Mouse (Mus musculus): ENCODE measurements around the gene Ccdc60. TPM values are rescaled to one million over a fixed set of nuclear protein-coding genes. Genes with fewer than 3 reads are reported as not detected.

The Ccdc60 gene
- 0.33 and 0.38 TPM in 2 replicates for polyA plus RNA-seq (2012; rRNA removed)

DNA sequence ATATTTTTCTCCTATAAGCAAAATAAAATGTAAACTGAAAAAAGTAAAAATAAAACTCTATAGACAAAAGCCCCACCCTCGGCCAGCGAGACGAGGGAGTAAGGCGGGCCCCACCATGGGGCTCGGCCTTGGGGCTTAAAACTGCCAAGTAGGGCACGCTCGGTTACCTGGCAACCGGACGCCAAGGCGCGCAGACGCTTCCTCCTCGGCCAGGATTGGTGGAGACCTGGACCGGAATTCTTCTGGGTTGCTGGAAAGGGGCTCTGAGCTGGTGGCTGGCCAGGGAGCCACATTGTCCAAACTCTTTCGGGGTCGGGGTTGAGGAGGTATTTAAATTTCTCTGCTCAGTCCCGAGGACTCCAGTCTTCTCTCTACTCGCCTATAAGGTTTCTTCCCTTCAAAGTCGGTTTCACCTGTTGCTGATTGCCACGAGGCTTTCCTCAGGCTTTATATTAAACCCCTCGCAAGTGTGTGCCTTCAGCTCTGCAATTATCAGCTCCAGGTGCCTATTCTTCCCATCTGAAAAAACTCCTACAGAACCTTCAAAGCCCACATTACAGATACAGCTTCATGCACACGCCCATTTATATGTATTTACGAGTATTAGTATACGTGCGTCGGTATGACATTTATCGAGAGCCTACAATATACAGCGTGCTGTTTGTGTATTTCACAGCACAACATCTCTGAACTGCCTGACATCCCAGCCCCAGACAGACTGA, at the start of gene Ccdc60:
TSS of gene Ccdc60 (minus strand) at position 137 of the 722 bp plus-strand sequence.
- H3K27me3 ChIP-seq (ENCODE audit: control insufficient read depth, insufficient read depth, low read length): no peaks in the 10 kb centered on the region; the same call in 1 of the 2 replicates
- no peak for TF ChIP-seq POLR2A (IDR thresholded peaks at IDR 0.05; ENCODE audit: borderline replicate concordance, insufficient read depth, low read length)
- no peak for TF ChIP-seq CTCF (IDR thresholded peaks at IDR 0.05; ENCODE audit: borderline replicate concordance, insufficient read depth, low read depth, low read length)
- H3K27ac ChIP-seq (ENCODE audit: insufficient read depth, low read length): no peak within 1 kb of the TSS
- H3K4me1 ChIP-seq (ENCODE audit: control insufficient read depth, insufficient read depth, low read length): peaks cover 2% of the 10 kb centered on the region; the same call in 1 of the 2 replicates
- H3K4me3 ChIP-seq (replicated peaks; ENCODE audit: insufficient read depth, low read depth, low read length): no peak within 1 kb of the TSS
- WGBS: 15% methylated on average over 28 of the region's 28 CpGs
- no peak for DNase-seq

- Histone ChIP-seq H3K4me3 (replicated peaks; ENCODE audit: insufficient read depth, low read depth, low read length) (no peak overlapping the region), H3K27me3 (ENCODE audit: control insufficient read depth, insufficient read depth, low read length) (no peaks in the 10 kb centered on the region), H3K4me1 (ENCODE audit: control insufficient read depth, insufficient read depth, low read length) (no peaks in the 10 kb centered on the region), H3K27ac (ENCODE audit: insufficient read depth, low read length) (no peak overlapping the region)
- TF ChIP-seq POLR2A (IDR thresholded peaks at IDR 0.05; ENCODE audit: borderline replicate concordance, insufficient read depth, low read length): no peak
- TF ChIP-seq CTCF (IDR thresholded peaks at IDR 0.05; ENCODE audit: borderline replicate concordance, insufficient read depth, low read depth, low read length): no peak
- DNase-seq: peak in 1 of 2 experiments; percentile 3
Observed at GRCm38 (mm10) chr5:116336191-116336590, 47.4 kb upstream of the Ccdc60 start.

DNA sequence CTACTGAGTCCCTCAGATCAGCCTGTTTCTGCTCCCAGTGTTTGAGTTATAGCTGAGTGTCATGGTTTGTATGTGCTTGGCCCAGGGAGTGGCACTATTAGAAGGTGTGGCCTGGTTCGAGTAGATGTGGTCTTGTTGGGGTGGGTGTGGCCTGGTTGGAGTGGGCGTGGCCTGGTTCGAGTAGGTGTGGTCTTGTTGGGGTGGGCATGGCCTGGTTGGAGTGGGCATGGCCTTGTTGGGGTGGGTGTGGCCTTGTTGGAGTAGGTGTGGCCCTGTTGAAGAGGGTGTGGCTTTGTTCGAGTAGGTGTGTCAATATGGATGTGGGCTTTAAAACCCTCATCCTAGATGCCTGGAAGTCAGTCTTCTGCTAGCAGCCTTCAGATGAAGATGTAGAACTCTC, 40.1 kb upstream of the Ccdc60 start:
- TF ChIP-seq POLR2A (IDR thresholded peaks at IDR 0.05; ENCODE audit: borderline replicate concordance, insufficient read depth, low read length): no peak
- TF ChIP-seq CTCF (IDR thresholded peaks at IDR 0.05; ENCODE audit: borderline replicate concordance, insufficient read depth, low read depth, low read length): no peak
- no peaks in the 10 kb centered on the region for H3K4me1 ChIP-seq (ENCODE audit: control insufficient read depth, insufficient read depth, low read length)
- no peaks in the 10 kb centered on the region; the same call in 1 of the 2 replicates for H3K27me3 ChIP-seq (ENCODE audit: control insufficient read depth, insufficient read depth, low read length)
- H3K4me3 ChIP-seq (replicated peaks; ENCODE audit: insufficient read depth, low read depth, low read length): no peak overlapping the region
- 93% methylated on average over 4 of the region's 4 CpGs for WGBS
- DNase-seq: no peak
- no peak overlapping the region for H3K27ac ChIP-seq (ENCODE audit: insufficient read depth, low read length)

GRCm38 (mm10) chr5:116323401-116323800, 34.6 kb upstream of the Ccdc60 start:
- 46% methylated on average over 5 of the region's 5 CpGs for WGBS
- H3K4me3 ChIP-seq (replicated peaks; ENCODE audit: insufficient read depth, low read depth, low read length): no peak overlapping the region
- no peaks in the 10 kb centered on the region; the same call in 1 of the 2 replicates for H3K27me3 ChIP-seq (ENCODE audit: control insufficient read depth, insufficient read depth, low read length)
- no peak for DNase-seq
- no peaks in the 10 kb centered on the region for H3K4me1 ChIP-seq (ENCODE audit: control insufficient read depth, insufficient read depth, low read length)
- no peak for TF ChIP-seq CTCF (IDR thresholded peaks at IDR 0.05; ENCODE audit: borderline replicate concordance, insufficient read depth, low read depth, low read length)
- H3K27ac ChIP-seq (ENCODE audit: insufficient read depth, low read length): no peak overlapping the region

- Histone ChIP-seq H3K27me3 (ENCODE audit: control insufficient read depth, insufficient read depth, low read length) (no peaks in the 10 kb centered on the region; the same call in 1 of the 2 replicates), H3K4me1 (ENCODE audit: control insufficient read depth, insufficient read depth, low read length) (no peaks in the 10 kb centered on the region), H3K4me3 (replicated peaks; ENCODE audit: insufficient read depth, low read depth, low read length) (no peak overlapping the region), H3K27ac (ENCODE audit: insufficient read depth, low read length) (no peak overlapping the region)
- DNase-seq: no peak
- WGBS: 6% methylated on average over 15 of the region's 15 CpGs
- TF ChIP-seq CTCF (IDR thresholded peaks at IDR 0.05; ENCODE audit: borderline replicate concordance, insufficient read depth, low read depth, low read length) (no peak), POLR2A (IDR thresholded peaks at IDR 0.05; ENCODE audit: borderline replicate concordance, insufficient read depth, low read length) (no peak)
Observed at GRCm38 (mm10) chr5:116322365-116323027, 33.7 kb upstream of the Ccdc60 start.

GRCm38 (mm10) chr5:116313711-116314110, 24.9 kb upstream of the Ccdc60 start:
- no peaks in the 10 kb centered on the region for H3K4me1 ChIP-seq (ENCODE audit: control insufficient read depth, insufficient read depth, low read length)
- no peak for DNase-seq
- no peak overlapping the region for H3K27ac ChIP-seq (ENCODE audit: insufficient read depth, low read length)
- H3K27me3 ChIP-seq (ENCODE audit: control insufficient read depth, insufficient read depth, low read length): no peaks in the 10 kb centered on the region
- H3K4me3 ChIP-seq (replicated peaks; ENCODE audit: insufficient read depth, low read depth, low read length): no peak overlapping the region
- TF ChIP-seq POLR2A (IDR thresholded peaks at IDR 0.05; ENCODE audit: borderline replicate concordance, insufficient read depth, low read length) (no peak), CTCF (IDR thresholded peaks at IDR 0.05; ENCODE audit: borderline replicate concordance, insufficient read depth, low read depth, low read length) (no peak)
- 44% methylated on average over 8 of the region's 8 CpGs for WGBS

DNA sequence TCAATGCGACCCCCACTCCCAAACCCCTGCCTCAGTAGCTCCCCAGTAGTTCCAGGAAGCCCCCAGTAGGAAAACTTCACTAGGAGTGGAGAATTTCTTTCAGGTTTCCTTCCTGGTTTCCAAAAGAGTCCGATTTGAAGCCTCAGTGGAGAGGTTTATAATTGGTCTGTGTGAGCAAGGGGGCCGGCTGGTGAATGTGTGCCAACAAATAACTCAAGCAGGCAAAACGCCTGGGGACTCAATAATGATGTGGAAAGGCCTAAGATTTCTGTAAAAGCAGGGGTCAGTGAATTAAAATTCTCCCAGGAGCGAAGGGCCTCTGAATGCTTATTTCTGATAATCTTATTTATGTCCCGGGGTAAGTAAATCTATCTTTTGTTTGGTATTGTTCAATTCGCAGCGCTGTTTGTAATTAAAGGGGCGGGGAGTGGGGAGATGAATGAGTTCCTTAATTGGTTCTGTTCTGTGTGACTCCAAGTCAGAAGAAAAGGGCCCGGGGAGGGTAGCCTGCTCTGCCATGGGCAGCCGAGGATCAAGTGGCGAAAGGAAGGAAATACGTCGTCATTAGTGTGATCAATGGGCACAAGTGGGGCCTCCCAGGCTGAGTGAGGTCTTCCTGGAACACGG, 23.4 kb upstream of the Ccdc60 start:
- Histone ChIP-seq H3K27me3 (ENCODE audit: control insufficient read depth, insufficient read depth, low read length) (no peaks in the 10 kb centered on the region), H3K4me3 (replicated peaks; ENCODE audit: insufficient read depth, low read depth, low read length) (peak overlapping the region; percentile 31), H3K27ac (ENCODE audit: insufficient read depth, low read length) (no peak overlapping the region), H3K4me1 (ENCODE audit: control insufficient read depth, insufficient read depth, low read length) (no peaks in the 10 kb centered on the region)
- 25% methylated on average over 15 of the region's 15 CpGs for WGBS
- DNase-seq: no peak
- no peak for TF ChIP-seq CTCF (IDR thresholded peaks at IDR 0.05; ENCODE audit: borderline replicate concordance, insufficient read depth, low read depth, low read length)
- no peak for TF ChIP-seq POLR2A (IDR thresholded peaks at IDR 0.05; ENCODE audit: borderline replicate concordance, insufficient read depth, low read length)

All from cerebellum, adult 2 months (tissue).